In genomic region chr3:27565314-27565713, GRCm38 (mm10) we compare ENCODE assay signal across 22 mouse cellular contexts.
A peak's percentile ranks its signal among the peaks of the same experiment; 100 is the strongest.
DNase-seq lines count a peak whose midpoint lies in the region; ATAC-seq and TF ChIP-seq lines count a peak whose summit lies in the region.
"Had no signal": no experiment of that assay in that cellular context is flagged by ENCODE, and none has a peak within 500 bp of the region (broad histone marks: within the 10 kb centered on the region; RNA-seq: fewer than 3 reads in every experiment).

No protein-coding gene starts in this region.

- no peak overlapping the region for H3K4me3 ChIP-seq in intestine, embryonic 15.5 days (replicated peaks)
- no peak overlapping the region for H3K4me3 ChIP-seq in intestine, postnatal 0 days (ENCODE audit: low read depth, low read length)
- H3K4me3 ChIP-seq in intestine, embryonic 16.5 days (ENCODE audit: low read length) = no peak overlapping the region
- H3K4me3 ChIP-seq: embryonic facial prominence, embryonic 13.5 days; forebrain, embryonic 13.5 days; gastrocnemius, adult 2 months; heart, embryonic 15.5 days; hindbrain, embryonic 10.5 days had no signal

- no peak overlapping the region for H3K9ac ChIP-seq in intestine, embryonic 15.5 days
- H3K9ac ChIP-seq in intestine, postnatal 0 days (ENCODE audit: low read depth, low read length) = no peak overlapping the region
- no peak overlapping the region for H3K9ac ChIP-seq in intestine, embryonic 16.5 days (ENCODE audit: low read depth, low read length)
- H3K9ac ChIP-seq: embryonic facial prominence, embryonic 13.5 days; forebrain, embryonic 13.5 days; heart, embryonic 15.5 days; hindbrain, embryonic 14.5 days had no signal

- in situ Hi-C loops in Patski (cut with MboI; ENCODE audit: low pct_unique_long_range_greater_than_20kb) = no loop called here

- H3K4me1 ChIP-seq in intestine, embryonic 15.5 days (replicated peaks) = 0 out of 2 replicates have a peak, but pooled peaks cover 3% of the 10 kb centered on the region
- H3K4me1 ChIP-seq in intestine, postnatal 0 days (replicated peaks; ENCODE audit: control insufficient read depth, insufficient read depth, low read length) = no peaks in the 10 kb centered on the region
- H3K4me1 ChIP-seq in intestine, embryonic 16.5 days (ENCODE audit: control insufficient read depth, insufficient read depth, low read length) = 0 out of 2 replicates have a peak, but pooled peaks cover 6% of the 10 kb centered on the region
- H3K4me1 ChIP-seq: forebrain, embryonic 13.5 days; hindbrain, embryonic 10.5 days had no signal

- TF ChIP-seq CTCF in intestine, postnatal 0 days (IDR thresholded peaks at IDR 0.05; ENCODE audit: low read depth) = no peak
- no peak for TF ChIP-seq CTCF in Patski (IDR thresholded peaks at IDR 0.05)

- 70% methylated on average over 4 of the region's 4 CpGs for WGBS in intestine, embryonic 15.5 days
- 48% methylated on average over 4 of the region's 4 CpGs for WGBS in intestine, postnatal 0 days
- WGBS in intestine, embryonic 16.5 days = 64% methylated on average over 4 of the region's 4 CpGs

- ATAC-seq in intestine, embryonic 15.5 days = peak; percentile 42; the same call in 1 of the 2 replicates
- no peak for ATAC-seq in intestine, postnatal 0 days
- peak; percentile 48 for ATAC-seq in Patski
- 0 out of 2 replicates have a peak, but pooled peaks have one; percentile 25 for ATAC-seq in intestine, embryonic 16.5 days
- no peak for ATAC-seq in erythroblast, adult 5-6 weeks (replicated peaks; ENCODE audit: low FRiP score, poor library complexity, severe bottlenecking)
- ATAC-seq: forebrain, embryonic 13.5 days had no signal

- H3K27ac ChIP-seq in intestine, embryonic 15.5 days = no peak overlapping the region
- H3K27ac ChIP-seq in intestine, postnatal 0 days (ENCODE audit: low read depth, low read length) = no peak overlapping the region
- H3K27ac ChIP-seq in intestine, embryonic 16.5 days (ENCODE audit: low read length) = no peak overlapping the region
- H3K27ac ChIP-seq: embryonic facial prominence, embryonic 13.5 days; forebrain, embryonic 13.5 days; gastrocnemius, adult 2 months; heart, embryonic 15.5 days; hindbrain, embryonic 10.5 days; hindbrain, embryonic 14.5 days had no signal

- DNase-seq in 3T3-L1 (ENCODE audit: low read depth, low spot score) (peak; percentile 44), Patski (ENCODE audit: low read depth, low spot score) (no peak), liver (no peak)
- no peak for DNase-seq in cerebellum, postnatal 25 days
- DNase-seq: adrenal gland, postnatal 10 days; cerebellum, adult 11 months; cerebellum, adult 8-10 months; cerebellum, postnatal 14 days; gastrocnemius, adult 2 months; gastrocnemius, postnatal 25 days; heart, adult 18-20 months; heart, postnatal 14 days had no signal

- no peaks in the 10 kb centered on the region for H3K27me3 ChIP-seq in intestine, embryonic 15.5 days (replicated peaks)
- no peaks in the 10 kb centered on the region for H3K27me3 ChIP-seq in intestine, postnatal 0 days (replicated peaks; ENCODE audit: control insufficient read depth, insufficient read depth, low read length)
- H3K27me3 ChIP-seq in Patski = no peaks in the 10 kb centered on the region
- no peaks in the 10 kb centered on the region for H3K27me3 ChIP-seq in intestine, embryonic 16.5 days (replicated peaks; ENCODE audit: control insufficient read depth, insufficient read depth, low read length)
- H3K27me3 ChIP-seq: embryonic facial prominence, embryonic 13.5 days; forebrain, embryonic 13.5 days; heart, embryonic 15.5 days had no signal

- H3K36me3 ChIP-seq in intestine, embryonic 15.5 days = no peaks in the 10 kb centered on the region
- no peaks in the 10 kb centered on the region for H3K36me3 ChIP-seq in intestine, postnatal 0 days (ENCODE audit: control insufficient read depth, insufficient read depth)
- H3K36me3 ChIP-seq in intestine, embryonic 16.5 days (ENCODE audit: control insufficient read depth, insufficient read depth, low read length) = no peaks in the 10 kb centered on the region
- H3K36me3 ChIP-seq: embryonic facial prominence, embryonic 13.5 days; heart, embryonic 15.5 days; hindbrain, embryonic 10.5 days had no signal

- CTCF ChIA-PET in Patski (lab: Charles Lee) = interaction anchor here (0.8 to 2.8 kb wide), 4 partner anchors 9 to 298 kb away, joined by 3 to 12 read pairs (median 10); no protein-coding TSS in a partner anchor

- no peak overlapping the region for H3K4me2 ChIP-seq in intestine, embryonic 15.5 days (replicated peaks)
- H3K4me2 ChIP-seq in intestine, postnatal 0 days (replicated peaks; ENCODE audit: low read depth) = no peak overlapping the region
- H3K4me2 ChIP-seq in intestine, embryonic 16.5 days (ENCODE audit: low read depth, low read length) = no peak overlapping the region
- H3K4me2 ChIP-seq: embryonic facial prominence, embryonic 13.5 days; forebrain, embryonic 13.5 days; heart, embryonic 11.5 days; heart, embryonic 15.5 days; hindbrain, embryonic 14.5 days had no signal

- POLR2A ChIA-PET in Patski (lab: Charles Lee) = interaction anchor here (1.7 kb wide), 1 partner anchor 61 kb away, joined by 4 read pairs; no protein-coding TSS in a partner anchor

- no peaks in the 10 kb centered on the region for H3K9me3 ChIP-seq in intestine, embryonic 15.5 days
- no peaks in the 10 kb centered on the region for H3K9me3 ChIP-seq in intestine, postnatal 0 days (ENCODE audit: control insufficient read depth)
- no peaks in the 10 kb centered on the region for H3K9me3 ChIP-seq in intestine, embryonic 16.5 days (ENCODE audit: control insufficient read depth, low read length)
- H3K9me3 ChIP-seq: embryonic facial prominence, embryonic 13.5 days; forebrain, embryonic 13.5 days; heart, embryonic 15.5 days; hindbrain, embryonic 10.5 days had no signal

Comparison
In these comparisons a context has a peak if more than half of its experiments do, and no peak if none do; other contexts are left out.
1. ATAC-seq: peak in intestine, embryonic 15.5 days (single experiment), Patski (single experiment) and intestine, embryonic 16.5 days (single experiment); none in intestine, postnatal 0 days (single experiment) and erythroblast, adult 5-6 weeks (single experiment).